Mouse (Mus musculus) ES-Bruce4 (cell line): ENCODE measurements around the gene Hist1h2ag.

Source experiments
- CTCF ChIP-seq: IDR thresholded peaks from one replicate; pipeline ENCODE4 v1.8.1; 2011; ENCODE audit warnings: low read depth, low read length
- EP300 ChIP-seq: IDR thresholded peaks from 2 replicates; pipeline ENCODE4 v1.6.1; 2011; ENCODE audit warnings: low read depth, low read length; ENCODE audit not compliant: insufficient read depth
- POLR2A ChIP-seq: IDR thresholded peaks from one replicate; pipeline ENCODE4 v1.8.1; 2011; ENCODE audit warnings: low read length; ENCODE audit not compliant: insufficient read depth

GRCm38 (mm10) chr13:22029928-22030327 lies 12.8 kb downstream of the Hist1h2ag start:
- no peak for TF ChIP-seq CTCF
- TF ChIP-seq POLR2A, result no peak
- TF ChIP-seq EP300, result no peak
